Mouse (Mus musculus) duodenum, adult 2 months (tissue): ENCODE results near the gene Galnt17. TPM values are rescaled to one million over a fixed set of nuclear protein-coding genes. Genes with fewer than 3 reads are reported as not detected.

Experiments used
- polyA plus RNA-seq: library from polyadenylated mRNA; depleted of rRNA; stranded (reverse); fragments of >200 nt; gene quantifications from 2 replicates; pipeline ENCODE4 v1.2.3, GENCODE M21; 2012; ENCODE audit warnings: low replicate concordance; rRNA removed

The Galnt17 gene
- 0.44 and 0.60 TPM in 2 replicates for polyA plus RNA-seq

DNA sequence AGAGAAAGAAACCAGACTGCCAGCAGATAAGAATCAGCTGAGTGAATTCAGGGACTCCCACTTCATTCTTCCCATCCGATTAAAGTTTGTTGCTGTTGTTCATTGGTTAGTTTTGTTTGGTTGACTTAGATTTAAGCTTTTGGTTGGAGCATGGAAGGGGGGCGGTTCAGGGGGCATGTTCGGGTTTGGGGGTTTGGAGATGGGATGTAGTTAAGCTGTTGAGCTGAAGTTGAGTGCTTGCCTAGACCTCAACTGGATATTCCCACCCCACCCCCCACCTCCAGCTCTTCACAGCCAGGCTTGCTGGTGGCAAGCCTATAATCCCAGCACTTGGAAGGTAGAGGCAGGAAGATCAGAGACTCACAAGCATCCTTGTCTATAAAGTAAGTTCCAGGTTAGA is at the start of gene Galnt17:
Gene Galnt17, minus strand, starts transcription at position 101 of the 400 bp plus-strand sequence.

